Mouse (Mus musculus) heart, adult 2 months (tissue): Measurements from ENCODE around the gene Foxp1. TPM values are rescaled to one million over a fixed set of nuclear protein-coding genes. Genes with fewer than 3 reads are reported as not detected.

Source experiments
- DNase-seq, 2 experiments: peaks; one replicate each; pipeline ENCODE4 v3.0.0; 2021
- H3K27ac ChIP-seq: fragments of 200-600 bp; 2 replicates; pipeline ENCODE4 v1.8.1; 2022
- H3K27me3 ChIP-seq: fragments of 200-500 bp; 2 replicates; pipeline ENCODE4 v1.6.1; 2012; ENCODE audit warnings: mild to moderate bottlenecking, low read length, inconsistent platforms, mixed read lengths; ENCODE audit not compliant: control insufficient read depth, insufficient read depth
- H3K36me3 ChIP-seq: fragments of 200-500 bp; 2 replicates; pipeline ENCODE4 v1.6.1; 2012; ENCODE audit warnings: low read length, inconsistent platforms; ENCODE audit not compliant: control insufficient read depth, insufficient read depth
- H3K4me1 ChIP-seq: fragments of 200-500 bp; 2 replicates; pipeline ENCODE4 v1.6.1; 2011; ENCODE audit warnings: low read length; ENCODE audit not compliant: control insufficient read depth, insufficient read depth
- H3K4me3 ChIP-seq: fragments of 200-600 bp; 2 replicates; pipeline ENCODE4 v1.8.1; 2022
- H3K79me2 ChIP-seq: fragments of 200-500 bp; replicated peaks from 2 replicates; pipeline ENCODE4 v1.6.1; 2012; ENCODE audit warnings: mild to moderate bottlenecking, inconsistent platforms, low read length, moderate library complexity, mixed read lengths; ENCODE audit not compliant: control insufficient read depth, insufficient read depth
- H3K9ac ChIP-seq: fragments of 200-500 bp; 2 replicates; pipeline ENCODE4 v1.6.1; 2012; ENCODE audit warnings: low read depth, mild to moderate bottlenecking, control low read depth, inconsistent platforms, low read length, mixed read lengths
- CTCF ChIP-seq: fragments of 200-600 bp; IDR thresholded peaks from 2 replicates; pipeline ENCODE4 v1.8.1; 2022; ENCODE audit warnings: antibody characterized with exemption, mild to moderate bottlenecking, moderate library complexity
- EP300 ChIP-seq: fragments of 200-500 bp; IDR thresholded peaks from 2 replicates; pipeline ENCODE4 v1.6.1; 2011; ENCODE audit warnings: low read depth, low read length, control low read depth; ENCODE audit not compliant: insufficient read depth
- POLR2A ChIP-seq: fragments of 200-500 bp; IDR thresholded peaks from 2 replicates; pipeline ENCODE4 v1.6.1; 2011; ENCODE audit warnings: mild to moderate bottlenecking, low read depth, low read length, control low read depth; ENCODE audit not compliant: insufficient read depth
- whole genome bisulfite sequencing: fragments of 180-500 bp; shearing (Covaris S2); methylation state at CpG from one replicate; pipeline ENCODE4 v1.1.7; 2018; 5-methylcytosine and 5-hydroxymethylcytosine counted together
- intact Hi-C: fragments of 180-260 bp; cut with DNase I; formaldehyde crosslinking; loops from one replicate; pipeline ENCODE4 v1.15.1; 2025
- polyA plus RNA-seq: library from polyadenylated mRNA; depleted of rRNA; stranded (reverse); fragments of >200 nt; gene quantifications from 2 replicates; pipeline ENCODE4 v1.2.3, GENCODE M21; 2012
- total RNA-seq, 2 experiments: library from RNA; stranded (reverse); gene quantifications; 2 replicates each; pipeline ENCODE4 v1.2.3; 2021

The Foxp1 gene
- total and polyA plus RNA-seq, 3 experiments: 22.9 to 31.6 (median 26.4) TPM

DNA sequence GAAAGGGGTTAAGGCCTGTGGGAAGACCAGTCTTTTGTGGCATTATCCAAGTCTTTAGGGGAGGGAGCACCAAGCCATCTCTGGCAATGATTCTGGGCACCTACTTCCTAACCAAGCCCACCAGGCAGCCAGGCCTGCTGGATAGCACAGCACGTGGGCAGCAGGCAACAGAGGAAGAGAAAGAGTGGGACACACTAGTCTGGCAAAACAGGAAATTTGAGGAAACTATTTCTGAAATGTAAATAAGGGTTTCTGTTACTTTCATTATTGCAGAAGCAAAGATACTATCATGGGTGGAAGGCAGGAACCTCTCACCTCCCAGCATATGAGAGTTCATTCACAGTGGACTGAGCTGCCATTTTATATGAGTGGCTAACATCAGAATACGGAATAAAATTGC is 121.3 kb downstream of the Foxp1 start:
- no peak overlapping the region for H3K27ac ChIP-seq
- intact Hi-C loops: no loop called here
- no peak overlapping the region for H3K9ac ChIP-seq
- no peaks in the 10 kb centered on the region; the same call in 1 of the 2 replicates for H3K36me3 ChIP-seq
- H3K4me1 ChIP-seq: peaks cover 4% of the 10 kb centered on the region
- no peak for DNase-seq
- WGBS: 58% methylated on average over 2 of the region's 2 CpGs
- H3K4me3 ChIP-seq: no peak overlapping the region
- H3K27me3 ChIP-seq: no peaks in the 10 kb centered on the region
- TF ChIP-seq CTCF: no peak
- TF ChIP-seq EP300: no peak
- TF ChIP-seq POLR2A: no peak
- H3K79me2 ChIP-seq: no peaks in the 10 kb centered on the region

GRCm38 (mm10) chr6:99395745-99396144 is 126.8 kb downstream of the Foxp1 start:
- intact Hi-C loops: no loop called here
- Histone ChIP-seq H3K9ac (no peak overlapping the region), H3K27ac (no peak overlapping the region), H3K4me3 (no peak overlapping the region), H3K79me2 (no peaks in the 10 kb centered on the region), H3K27me3 (no peaks in the 10 kb centered on the region), H3K36me3 (no peaks in the 10 kb centered on the region; the same call in 1 of the 2 replicates), H3K4me1 (no peaks in the 10 kb centered on the region)
- TF ChIP-seq CTCF (no peak), EP300 (no peak), POLR2A (no peak)
- DNase-seq: no peak
- WGBS: 83% methylated on average over 12 of the region's 12 CpGs

DNA sequence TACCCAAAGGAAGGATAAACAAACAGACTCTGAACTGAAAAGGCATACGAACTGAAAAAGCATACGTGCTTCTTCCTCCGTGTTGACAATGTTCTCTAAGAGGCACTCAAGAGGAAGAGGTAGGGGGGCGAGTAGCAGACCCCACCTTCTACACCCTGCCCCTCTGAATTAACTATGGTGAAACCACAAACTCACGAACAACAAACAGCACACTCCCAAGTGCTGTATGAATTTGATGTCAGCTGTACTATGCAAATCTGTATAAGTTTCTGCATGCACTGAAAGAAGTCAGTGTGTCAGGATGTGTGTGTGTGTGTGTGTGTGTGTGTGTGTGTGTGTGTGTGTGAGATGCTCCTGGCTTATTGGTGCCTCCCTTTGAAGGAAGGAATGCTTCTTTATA is 127.7 kb downstream of the Foxp1 start:
- Histone ChIP-seq H3K9ac (no peak overlapping the region), H3K36me3 (no peaks in the 10 kb centered on the region; the same call in 1 of the 2 replicates), H3K27me3 (no peaks in the 10 kb centered on the region), H3K79me2 (no peaks in the 10 kb centered on the region), H3K4me3 (no peak overlapping the region), H3K27ac (no peak overlapping the region), H3K4me1 (no peaks in the 10 kb centered on the region; the same call in 1 of the 2 replicates)
- TF ChIP-seq EP300: no peak
- no peak for TF ChIP-seq CTCF
- no peak for TF ChIP-seq POLR2A
- WGBS: 74% methylated on average over 5 of the region's 5 CpGs
- DNase-seq: no peak
- intact Hi-C loops: no loop called here

DNA sequence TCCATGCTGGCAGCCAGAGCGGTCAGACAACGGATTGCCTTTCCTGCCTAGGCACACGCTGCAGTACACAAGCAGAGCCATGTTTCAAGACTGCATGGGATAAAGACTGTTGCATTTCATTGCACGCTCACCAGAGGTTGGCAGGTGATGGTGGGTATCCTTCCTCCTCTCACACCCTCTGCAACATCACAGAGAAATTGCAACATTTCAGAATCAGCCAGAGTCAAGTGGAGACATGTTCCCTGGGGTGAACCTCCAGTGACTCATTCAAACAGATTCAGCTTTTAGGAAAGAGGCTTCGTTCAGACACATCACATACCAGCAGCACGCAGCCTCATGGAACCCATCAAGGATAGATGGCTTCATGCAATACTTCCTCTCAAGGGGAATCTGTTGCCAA is 130.0 kb downstream of the Foxp1 start:
- no peak for TF ChIP-seq POLR2A
- TF ChIP-seq CTCF: no peak
- no peak for TF ChIP-seq EP300
- Histone ChIP-seq H3K4me3 (no peak overlapping the region), H3K79me2 (no peaks in the 10 kb centered on the region), H3K9ac (no peak overlapping the region), H3K27me3 (no peaks in the 10 kb centered on the region), H3K36me3 (no peaks in the 10 kb centered on the region; the same call in 1 of the 2 replicates), H3K27ac (no peak overlapping the region), H3K4me1 (peaks cover 8% of the 10 kb centered on the region)
- intact Hi-C loops: no loop called here
- no peak for DNase-seq
- WGBS: 92% methylated on average over 6 of the region's 6 CpGs

GRCm38 (mm10) chr6:99388741-99389675 is 133.5 kb downstream of the Foxp1 start:
- intact Hi-C loops: loop anchor here (5.0 kb wide), 3 partner anchors 133 to 417 kb away; partner anchors contain the start of gene Foxp1
- no peaks in the 10 kb centered on the region for H3K36me3 ChIP-seq
- H3K4me1 ChIP-seq: peaks cover 11% of the 10 kb centered on the region
- 47% methylated on average over 19 of the region's 19 CpGs for WGBS
- H3K79me2 ChIP-seq: no peaks in the 10 kb centered on the region
- no peak overlapping the region for H3K4me3 ChIP-seq
- TF ChIP-seq POLR2A (0 out of 2 replicates have a peak, but pooled peaks have one; percentile 10), CTCF (no peak)
- no peaks in the 10 kb centered on the region for H3K27me3 ChIP-seq
- no peak overlapping the region for H3K9ac ChIP-seq
- peak; percentile 55 to 77 for DNase-seq
- H3K27ac ChIP-seq: peak overlapping the region; percentile 68

DNA sequence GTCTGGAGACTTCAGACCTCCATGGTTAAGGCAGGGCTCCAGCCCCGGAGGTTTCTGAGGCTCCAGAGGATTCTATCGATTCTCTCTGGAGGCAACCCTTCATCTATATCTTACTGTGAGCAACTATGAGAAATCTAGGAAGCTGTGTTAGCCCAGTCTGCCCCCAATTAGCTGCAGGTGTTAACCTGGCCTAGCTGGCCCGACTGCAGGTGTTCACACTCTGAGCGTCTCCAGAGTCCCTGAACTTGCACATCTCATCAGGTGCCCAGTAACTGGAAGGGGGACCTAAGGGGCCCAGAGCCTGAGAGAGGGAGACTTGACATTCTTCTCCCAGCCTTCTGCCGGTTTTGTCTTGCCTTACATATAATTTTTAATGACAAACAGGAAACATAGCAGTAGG is 134.5 kb downstream of the Foxp1 start:
- H3K4me3 ChIP-seq: no peak overlapping the region
- no peaks in the 10 kb centered on the region for H3K79me2 ChIP-seq
- WGBS: 63% methylated on average over 5 of the region's 5 CpGs
- no peaks in the 10 kb centered on the region for H3K36me3 ChIP-seq
- H3K9ac ChIP-seq: no peak overlapping the region
- H3K27ac ChIP-seq: peak overlapping the region; percentile 68
- no peak for TF ChIP-seq EP300
- TF ChIP-seq POLR2A: no peak
- no peak for TF ChIP-seq CTCF
- intact Hi-C loops: loop anchor here (5.0 kb wide), 3 partner anchors 134 to 416 kb away; partner anchors contain the start of gene Foxp1
- no peaks in the 10 kb centered on the region for H3K27me3 ChIP-seq
- H3K4me1 ChIP-seq: peaks cover 12% of the 10 kb centered on the region
- DNase-seq: no peak
